Mouse (Mus musculus) megakaryocyte, embryonic 14.5 days (primary cell): Measurements from ENCODE around the gene Eef1g.

ENCODE experiments used
- FLI1 ChIP-seq: IDR thresholded peaks from 2 replicates; pipeline ENCODE4 v1.6.1; 2012; ENCODE audit warnings: low read length, inconsistent platforms, mixed read lengths
- GATA1 ChIP-seq: IDR thresholded peaks from 3 replicates; pipeline ENCODE4 v1.6.1; 2012; ENCODE audit warnings: mixed read lengths, low read length, inconsistent platforms, borderline replicate concordance

DNA sequence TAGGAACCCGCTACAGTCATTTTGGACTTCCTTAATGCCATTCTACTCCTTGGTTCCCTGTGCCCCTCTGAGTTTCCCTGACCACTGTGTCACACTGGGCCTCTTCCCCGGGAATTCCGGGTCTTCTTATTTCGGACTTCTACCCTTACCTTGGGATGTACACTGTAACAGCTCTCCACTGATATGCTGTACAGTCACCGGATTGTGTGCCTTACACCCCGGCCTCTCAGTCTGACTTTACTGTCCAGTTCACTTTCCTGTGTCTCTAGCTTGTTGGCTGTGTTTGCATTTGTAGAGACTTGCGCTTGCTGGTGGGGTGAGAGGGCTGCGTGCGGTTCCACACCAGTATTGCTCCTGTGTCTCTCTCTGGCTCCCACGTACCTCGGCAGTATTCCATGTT lies 36.7 kb upstream of the Eef1g start:
- TF ChIP-seq GATA1 (no peak), FLI1 (no peak)
